Mouse (Mus musculus): ENCODE data around the gene Gal3st1. TPM values are rescaled to one million over a fixed set of nuclear protein-coding genes. Genes with fewer than 3 reads are reported as not detected.
A peak's percentile ranks its signal among the peaks of the same experiment; 100 is the strongest.

Gal3st1 gene
- polyA plus RNA-seq, 1 experiment from 2014 or later, result 3.3 TPM

DNA sequence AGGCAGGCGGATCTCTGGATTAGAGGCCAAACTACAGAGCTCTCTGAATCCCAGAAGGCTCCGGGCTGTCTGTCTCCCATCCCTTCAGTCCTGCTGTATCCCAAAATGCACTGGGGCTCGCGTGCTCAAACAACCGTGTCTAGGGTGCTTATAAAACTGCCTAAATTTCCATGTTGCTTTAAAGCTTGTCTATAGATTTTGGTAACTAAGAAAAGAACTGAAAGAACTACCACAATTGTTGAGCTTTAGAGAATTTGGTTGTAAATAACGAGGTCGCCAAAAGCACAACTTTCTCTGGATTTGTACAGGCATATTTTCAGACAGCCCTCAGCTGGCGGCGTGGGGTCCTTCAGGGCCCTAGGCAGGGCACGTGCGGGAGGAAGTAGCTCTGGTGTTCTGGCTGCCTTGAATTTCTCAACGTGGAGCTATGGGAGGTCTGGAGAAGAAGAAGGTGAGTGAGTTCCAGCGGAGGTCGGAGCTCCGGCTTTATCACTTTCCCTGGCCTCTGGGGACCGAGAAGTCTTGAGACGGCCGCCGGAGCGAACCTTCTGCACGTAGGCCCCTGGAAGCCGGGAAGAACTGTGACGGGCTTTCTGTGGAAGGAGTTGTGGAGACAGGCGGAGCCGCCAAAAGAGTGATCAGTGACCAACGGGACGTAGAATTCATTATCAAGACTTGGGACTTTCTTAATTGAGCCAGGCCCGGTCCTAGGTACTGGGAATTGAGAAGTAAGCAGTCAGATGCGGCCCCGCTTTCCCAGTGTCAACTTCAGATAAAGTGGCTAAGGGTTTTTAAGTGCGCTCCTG is 19.6 kb upstream of the Gal3st1 start, which contains the start of gene Pes1:
Gene Pes1 (plus strand): TSS at position 366 of the 806 bp plus-strand sequence.
- WGBS, result under 1% methylated on average over 31 of the region's 31 CpGs
- peak; percentile 95 for ATAC-seq (ENCODE audit: low FRiP score)
- H3K4me2 ChIP-seq (replicated peaks), result peak within 1 kb of the TSS; percentile 78
- H3K9me3 ChIP-seq (replicated peaks), result no peaks in the 10 kb centered on the region
- peaks cover 8% of the 10 kb centered on the region; the same call in 1 of the 2 replicates for H3K36me3 ChIP-seq
- H3K9ac ChIP-seq, result peak within 1 kb of the TSS; percentile 89
- 0 out of 2 replicates have a peak within 1 kb of the TSS, but pooled peaks have one; percentile 48 for H3K27ac ChIP-seq
- H3K4me1 ChIP-seq, result peaks cover 21% of the 10 kb centered on the region
- H3K4me3 ChIP-seq, result peak within 1 kb of the TSS; percentile 85
- no peaks in the 10 kb centered on the region for H3K27me3 ChIP-seq

- Histone ChIP-seq H3K9me3 (replicated peaks) (no peaks in the 10 kb centered on the region), H3K9ac (peak overlapping the region; percentile 89), H3K4me2 (replicated peaks) (peak overlapping the region; percentile 78), H3K4me3 (peak overlapping the region; percentile 85), H3K27me3 (no peaks in the 10 kb centered on the region), H3K36me3 (peaks cover 15% of the 10 kb centered on the region), H3K4me1 (peaks cover 21% of the 10 kb centered on the region), H3K27ac (no peak overlapping the region)
- 16% methylated on average over 11 of the region's 11 CpGs for WGBS
- ATAC-seq (ENCODE audit: low FRiP score), result no peak
Measured at GRCm38 (mm10) chr11:3964416-3965172, 18.8 kb upstream of the Gal3st1 start.

DNA sequence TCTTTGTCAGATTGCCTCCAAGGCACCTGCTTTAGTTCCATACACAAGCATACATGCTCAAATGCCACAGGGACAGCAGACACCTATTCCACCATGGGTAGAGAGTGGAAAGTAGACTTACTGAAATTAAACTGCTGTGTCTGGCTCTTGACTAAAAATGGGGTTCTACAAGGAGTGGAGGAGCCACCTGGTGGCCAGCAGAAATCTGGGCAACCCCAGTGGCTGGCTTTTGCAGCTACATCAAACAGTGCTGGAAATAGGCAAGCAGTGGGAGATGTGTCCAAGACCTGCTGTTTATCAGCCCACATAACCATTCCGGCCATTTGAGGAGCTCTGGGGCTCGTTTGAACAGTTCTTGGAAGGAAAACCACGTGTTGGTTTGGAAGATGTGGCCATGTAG is 13.6 kb upstream of the Gal3st1 start:
- H3K9ac ChIP-seq, result no peak overlapping the region
- no peaks in the 10 kb centered on the region for H3K9me3 ChIP-seq (replicated peaks)
- H3K4me3 ChIP-seq, result no peak overlapping the region
- peaks cover 10% of the 10 kb centered on the region for H3K4me1 ChIP-seq
- 88% methylated on average over 3 of the region's 3 CpGs for WGBS
- H3K4me2 ChIP-seq (replicated peaks), result no peak overlapping the region
- H3K27me3 ChIP-seq, result no peaks in the 10 kb centered on the region
- no peak for ATAC-seq (ENCODE audit: low FRiP score)
- peaks cover 68% of the 10 kb centered on the region for H3K36me3 ChIP-seq
- no peak overlapping the region for H3K27ac ChIP-seq

- no peak for ATAC-seq (ENCODE audit: low FRiP score)
- Histone ChIP-seq H3K27me3 (no peaks in the 10 kb centered on the region), H3K4me1 (0 out of 2 replicates have a peak, but pooled peaks cover 7% of the 10 kb centered on the region), H3K27ac (no peak overlapping the region), H3K9ac (no peak overlapping the region), H3K4me3 (no peak overlapping the region), H3K9me3 (replicated peaks) (no peaks in the 10 kb centered on the region), H3K36me3 (peaks cover 73% of the 10 kb centered on the region), H3K4me2 (replicated peaks) (no peak overlapping the region)
- WGBS, result 98% methylated on average over 7 of the region's 7 CpGs
Measured at GRCm38 (mm10) chr11:3970361-3970760, 13.1 kb upstream of the Gal3st1 start.

DNA sequence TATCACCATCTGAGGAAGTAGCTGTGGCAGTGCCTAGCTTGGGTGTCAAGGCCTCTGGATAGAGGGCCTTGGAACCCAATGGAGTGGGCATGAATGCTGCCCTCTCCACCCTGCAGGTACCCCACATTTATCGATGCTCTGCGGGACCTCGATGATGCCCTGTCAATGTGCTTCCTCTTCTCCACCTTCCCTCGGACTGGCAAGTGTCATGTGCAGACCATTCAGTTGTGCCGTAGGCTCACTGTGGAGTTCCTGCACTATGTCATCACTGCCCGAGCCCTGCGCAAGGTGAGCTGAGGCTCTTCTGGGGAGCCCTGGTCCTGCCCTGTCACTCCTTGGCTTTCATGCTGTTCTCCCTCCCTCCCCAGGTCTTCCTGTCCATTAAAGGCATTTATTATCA is 10.4 kb upstream of the Gal3st1 start:
- peaks cover 97% of the 10 kb centered on the region for H3K36me3 ChIP-seq
- no peak for ATAC-seq (ENCODE audit: low FRiP score)
- H3K9ac ChIP-seq, result no peak overlapping the region
- no peak overlapping the region for H3K4me2 ChIP-seq (replicated peaks)
- H3K4me3 ChIP-seq, result no peak overlapping the region
- no peaks in the 10 kb centered on the region for H3K27me3 ChIP-seq
- H3K9me3 ChIP-seq (replicated peaks), result no peaks in the 10 kb centered on the region
- WGBS, result 96% methylated on average over 7 of the region's 7 CpGs
- H3K27ac ChIP-seq, result no peak overlapping the region
- H3K4me1 ChIP-seq, result no peaks in the 10 kb centered on the region

DNA sequence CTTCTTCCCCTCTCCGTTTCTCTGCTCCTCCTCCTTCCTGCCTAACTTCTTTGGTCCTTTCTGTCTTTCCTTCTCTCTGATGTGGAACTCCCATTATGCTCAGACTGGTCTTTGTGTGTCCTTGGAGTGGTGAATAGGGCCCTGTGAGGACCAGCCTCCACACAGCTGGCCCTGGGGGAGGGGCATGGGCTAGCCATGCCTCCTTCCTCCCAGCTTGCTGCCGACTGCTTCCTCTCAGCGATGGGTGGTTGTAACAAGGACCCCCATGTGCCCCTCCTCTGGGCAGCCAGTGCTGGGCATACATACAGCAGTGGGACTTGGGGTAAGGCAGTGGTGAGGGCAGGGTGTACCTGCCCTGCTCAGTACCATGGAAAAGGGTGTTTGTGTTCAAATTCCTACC is 9.1 kb upstream of the Gal3st1 start:
- H3K9ac ChIP-seq, result no peak overlapping the region
- ATAC-seq (ENCODE audit: low FRiP score), result no peak
- peaks cover 99% of the 10 kb centered on the region for H3K36me3 ChIP-seq
- no peak overlapping the region for H3K27ac ChIP-seq
- no peak overlapping the region for H3K4me3 ChIP-seq
- no peak overlapping the region for H3K4me2 ChIP-seq (replicated peaks)
- no peaks in the 10 kb centered on the region for H3K27me3 ChIP-seq
- H3K9me3 ChIP-seq (replicated peaks), result no peaks in the 10 kb centered on the region
- H3K4me1 ChIP-seq, result no peaks in the 10 kb centered on the region
- 49% methylated on average over 3 of the region's 3 CpGs for WGBS

DNA sequence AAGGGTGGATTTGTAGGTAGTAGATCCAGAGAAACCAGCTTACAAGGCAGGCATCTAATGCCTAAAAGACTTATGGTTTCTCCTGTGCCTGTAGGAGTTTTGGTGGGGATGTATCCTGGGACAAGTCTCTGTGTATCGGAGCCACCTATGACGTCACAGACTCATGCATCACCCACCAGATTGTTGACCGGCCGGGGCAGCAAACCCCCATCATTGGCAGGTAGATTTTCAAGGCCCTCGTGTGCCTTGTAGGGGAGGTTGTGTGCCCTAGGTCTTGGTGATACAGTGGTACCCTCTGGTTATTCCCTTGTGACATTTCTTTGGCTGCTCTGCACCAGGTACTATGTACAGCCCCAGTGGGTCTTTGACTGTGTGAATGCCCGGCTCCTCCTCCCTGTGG is 6.8 kb upstream of the Gal3st1 start, which contains the start of gene 4930556J24Rik:
Gene 4930556J24Rik (minus strand): TSS at position 101 of the 400 bp plus-strand sequence.
- peaks cover 96% of the 10 kb centered on the region for H3K36me3 ChIP-seq
- H3K4me2 ChIP-seq (replicated peaks), result no peak within 1 kb of the TSS
- H3K9ac ChIP-seq, result no peak within 1 kb of the TSS
- WGBS, result 95% methylated on average over 6 of the region's 6 CpGs
- H3K27ac ChIP-seq, result no peak within 1 kb of the TSS
- H3K27me3 ChIP-seq, result no peaks in the 10 kb centered on the region
- no peaks in the 10 kb centered on the region for H3K9me3 ChIP-seq (replicated peaks)
- no peaks in the 10 kb centered on the region for H3K4me1 ChIP-seq
- no peak for ATAC-seq (ENCODE audit: low FRiP score)
- no peak within 1 kb of the TSS for H3K4me3 ChIP-seq

GRCm38 (mm10) chr11:3978421-3978820 is 5.0 kb upstream of the Gal3st1 start:
- Histone ChIP-seq H3K4me2 (replicated peaks) (no peak overlapping the region), H3K4me3 (no peak overlapping the region), H3K9me3 (replicated peaks) (no peaks in the 10 kb centered on the region), H3K36me3 (peaks cover 79% of the 10 kb centered on the region), H3K4me1 (peaks cover 8% of the 10 kb centered on the region), H3K27ac (no peak overlapping the region), H3K27me3 (peaks cover 3% of the 10 kb centered on the region), H3K9ac (no peak overlapping the region)
- WGBS, result 91% methylated on average over 5 of the region's 5 CpGs
- ATAC-seq (ENCODE audit: low FRiP score), result no peak

- no peaks in the 10 kb centered on the region for H3K9me3 ChIP-seq (replicated peaks)
- no peak overlapping the region for H3K4me2 ChIP-seq (replicated peaks)
- no peak overlapping the region for H3K27ac ChIP-seq
- H3K36me3 ChIP-seq, result peaks cover 47% of the 10 kb centered on the region
- no peak overlapping the region for H3K4me3 ChIP-seq
- peaks cover 19% of the 10 kb centered on the region for H3K4me1 ChIP-seq
- WGBS, result 73% methylated on average over 6 of the region's 6 CpGs
- no peak for ATAC-seq (ENCODE audit: low FRiP score)
- H3K27me3 ChIP-seq, result peaks cover 18% of the 10 kb centered on the region
- H3K9ac ChIP-seq, result no peak overlapping the region
Measured at GRCm38 (mm10) chr11:3981536-3981935, 1.9 kb upstream of the Gal3st1 start.

DNA sequence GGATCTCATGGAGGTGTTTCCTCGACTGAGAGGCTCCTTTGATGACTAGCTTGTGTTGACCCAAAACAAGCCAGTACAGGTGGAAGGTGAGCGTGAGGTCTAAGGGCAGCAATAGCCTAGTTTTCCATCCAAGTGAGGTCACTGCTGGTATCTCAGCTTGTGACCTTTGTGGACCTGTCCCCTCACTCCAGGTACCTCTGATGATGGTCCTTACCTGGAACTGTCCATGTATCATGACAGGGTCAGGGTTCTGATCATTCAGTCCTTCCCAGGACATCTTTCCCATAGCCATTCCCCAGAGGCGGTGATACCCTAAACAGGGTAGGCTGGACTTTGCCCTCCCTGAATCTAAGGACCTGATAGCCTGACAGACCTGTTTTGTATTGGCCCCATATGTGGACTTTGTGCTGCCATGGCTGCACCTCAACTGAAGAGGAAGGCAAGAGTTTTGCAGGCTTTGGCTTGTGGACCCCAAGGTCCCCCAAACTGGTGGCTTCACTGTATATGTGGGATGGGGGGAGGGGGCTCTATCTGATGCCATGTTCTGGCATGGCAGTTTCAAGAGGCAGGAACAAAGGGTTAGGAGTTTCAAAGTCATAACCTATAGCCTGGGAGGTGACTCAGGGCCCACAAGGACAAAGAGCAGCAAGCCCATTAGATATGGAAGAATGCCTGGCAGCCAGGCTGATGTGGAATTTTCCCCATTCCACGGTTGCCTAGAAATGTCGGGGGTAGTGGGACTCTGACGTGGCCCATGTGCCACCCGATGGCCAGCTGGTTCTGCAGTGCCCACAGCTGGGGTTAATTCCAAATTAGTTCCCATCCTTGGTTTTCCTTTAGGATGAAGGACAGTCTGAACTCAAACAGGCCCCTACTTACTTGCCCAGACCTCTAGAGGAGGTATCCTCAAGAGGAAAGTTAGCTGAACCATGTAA is 894 bp upstream of the Gal3st1 start:
- Histone ChIP-seq H3K27ac (no peak overlapping the region), H3K9me3 (replicated peaks) (no peaks in the 10 kb centered on the region), H3K4me3 (no peak overlapping the region), H3K36me3 (peaks cover 37% of the 10 kb centered on the region), H3K9ac (no peak overlapping the region), H3K4me1 (peaks cover 19% of the 10 kb centered on the region), H3K4me2 (replicated peaks) (peak overlapping the region; percentile 77; the same call in 1 of the 2 replicates), H3K27me3 (peaks cover 18% of the 10 kb centered on the region)
- 57% methylated on average over 7 of the region's 7 CpGs for WGBS
- no peak for ATAC-seq (ENCODE audit: low FRiP score)

- 12% methylated on average over 15 of the region's 15 CpGs for WGBS
- peak; percentile 70 for ATAC-seq (ENCODE audit: low FRiP score)
- Histone ChIP-seq H3K27ac (no peak overlapping the region), H3K9me3 (replicated peaks) (no peaks in the 10 kb centered on the region), H3K4me2 (replicated peaks) (peak overlapping the region; percentile 77), H3K27me3 (peaks cover 18% of the 10 kb centered on the region), H3K9ac (peak overlapping the region; percentile 61), H3K4me1 (peaks cover 19% of the 10 kb centered on the region), H3K4me3 (peak overlapping the region; percentile 43), H3K36me3 (peaks cover 22% of the 10 kb centered on the region)
Measured at GRCm38 (mm10) chr11:3983863-3984745, 668 bp downstream of the Gal3st1 start.

All from hindbrain, embryonic 12.5 days (tissue).